Mouse (Mus musculus) CH12.LX (cell line): Measurements from ENCODE around the gene Zfp326.

Experiments used
- CHD2 ChIP-seq: IDR thresholded peaks from 2 replicates; pipeline ENCODE4 v1.6.1; 2011; ENCODE audit warnings: low read length, improper control_type of control experiment
- CTCF ChIP-seq, 2 experiments: IDR thresholded peaks in 1 of 2; conservative IDR thresholded peaks in 1 of 2; 2 replicates each; pipeline ENCODE4 v1.5.1; 2011 to 2012; ENCODE audit warnings: low read depth in 2 of 2, low read length in 2 of 2, improper control_type of control experiment in 1 of 2, inconsistent platforms in 1 of 2, mild to moderate bottlenecking in 1 of 2, moderate library complexity in 1 of 2
- ELF1 ChIP-seq: IDR thresholded peaks from 2 replicates; pipeline ENCODE4 v1.6.1; 2014; ENCODE audit warnings: low read depth, mild to moderate bottlenecking, inconsistent platforms, low read length, improper control_type of control experiment
- MAFK ChIP-seq: IDR thresholded peaks from 2 replicates; pipeline ENCODE4 v1.6.1; 2011; ENCODE audit warnings: low read length, improper control_type of control experiment; ENCODE audit not compliant: insufficient replicate concordance
- MAX ChIP-seq: IDR thresholded peaks from 2 replicates; pipeline ENCODE4 v1.6.1; 2011; ENCODE audit warnings: low read length, improper control_type of control experiment
- NRF1 ChIP-seq: IDR thresholded peaks from 2 replicates; pipeline ENCODE4 v1.6.1; 2014; ENCODE audit warnings: low read depth, mild to moderate bottlenecking, inconsistent platforms, low read length, improper control_type of control experiment, moderate library complexity
- POLR2A ChIP-seq: IDR thresholded peaks from 2 replicates; pipeline ENCODE4 v1.6.1; 2011; ENCODE audit warnings: low read depth, mild to moderate bottlenecking, improper control_type of control experiment, low read length
- TCF12 ChIP-seq: IDR thresholded peaks from 2 replicates; pipeline ENCODE4 v1.6.1; 2014; ENCODE audit warnings: low read depth, mild to moderate bottlenecking, inconsistent platforms, low read length, improper control_type of control experiment
- UBTF ChIP-seq: IDR thresholded peaks from 2 replicates; pipeline ENCODE4 v1.6.1; 2012; ENCODE audit warnings: low read depth, mild to moderate bottlenecking, inconsistent platforms, low read length, improper control_type of control experiment, moderate library complexity
- ZNF384 ChIP-seq: IDR thresholded peaks from 2 replicates; pipeline ENCODE4 v1.6.1; 2012; ENCODE audit warnings: low read depth, low read length, improper control_type of control experiment, inconsistent platforms

- no peak for TF ChIP-seq MAX
- no peak for TF ChIP-seq CTCF (conservative IDR thresholded peaks at IDR 0.05 in 1 of 2, IDR thresholded peaks at IDR 0.05 in 1 of 2; ENCODE audit: low read depth in 2 of 2, low read length in 2 of 2)
- no peak for TF ChIP-seq MAFK
- TF ChIP-seq TCF12, result no peak
- no peak for TF ChIP-seq POLR2A
- TF ChIP-seq UBTF, result no peak
- TF ChIP-seq ZNF384, result no peak
- no peak for TF ChIP-seq CHD2
- no peak for TF ChIP-seq ELF1
- no peak for TF ChIP-seq NRF1
Measured at GRCm38 (mm10) chr5:105847726-105848125, 28.6 kb upstream of the Zfp326 start.
